Mouse (Mus musculus) neural tube, embryonic 14.5 days (tissue): ENCODE results near the gene Morc3. TPM values are rescaled to one million over a fixed set of nuclear protein-coding genes. Genes with fewer than 3 reads are reported as not detected.
A peak's percentile ranks its signal among the peaks of the same experiment; 100 is the strongest.
"Not testable (repeated sequence)": the region's sequence is repeated elsewhere in the genome, so short reads cannot be mapped to it uniquely, and the experiment has no call there.

ENCODE experiments used
- ATAC-seq: fragments of 200-750 bp; cut with Nextera tagmentation; 2 replicates; pipeline ENCODE4 v1.8.0; 2017; ENCODE audit warnings: low read depth, mild to moderate bottlenecking, moderate TSS enrichment, moderate library complexity
- H3K27ac ChIP-seq: fragments of 300-500 bp; sonication (generic); 2 replicates; pipeline ENCODE4 v1.5.1; 2014; ENCODE audit warnings: low read depth, mild to moderate bottlenecking, control low read depth, low read length, moderate library complexity, mixed read lengths
- H3K27me3 ChIP-seq: fragments of 300-500 bp; sonication (generic); 2 replicates; pipeline ENCODE4 v1.6.1; 2014; ENCODE audit warnings: low read length; ENCODE audit not compliant: control insufficient read depth, insufficient read depth
- H3K36me3 ChIP-seq: fragments of 300-500 bp; sonication (generic); 2 replicates; pipeline ENCODE4 v1.6.1; 2014; ENCODE audit warnings: low read length, mixed read lengths; ENCODE audit not compliant: control insufficient read depth, insufficient read depth
- H3K4me1 ChIP-seq: fragments of 300-500 bp; sonication (generic); 2 replicates; pipeline ENCODE4 v1.6.1; 2014; ENCODE audit warnings: low read length; ENCODE audit not compliant: control insufficient read depth, insufficient read depth
- H3K4me2 ChIP-seq: fragments of 300-500 bp; sonication (generic); 2 replicates; pipeline ENCODE4 v1.6.1; 2014; ENCODE audit warnings: mild to moderate bottlenecking, low read depth, low read length, control low read depth
- H3K4me3 ChIP-seq: fragments of 300-500 bp; sonication (generic); 2 replicates; pipeline ENCODE4 v1.5.1; 2014; ENCODE audit warnings: low read depth, low read length, control low read depth, mixed read lengths
- H3K9ac ChIP-seq: fragments of 300-500 bp; sonication (generic); replicated peaks from 2 replicates; pipeline ENCODE4 v1.6.1; 2014; ENCODE audit warnings: low read depth, mild to moderate bottlenecking, control low read depth, low read length, mixed read lengths
- H3K9me3 ChIP-seq: fragments of 300-500 bp; sonication (generic); 2 replicates; pipeline ENCODE4 v1.6.1; 2016; ENCODE audit warnings: low read length; ENCODE audit not compliant: control insufficient read depth
- WGBS: fragments of 180-500 bp; shearing (Covaris S2); extraction: QIAGEN DNeasy Blood & Tissue Kit; methylation state at CpG from one replicate; pipeline ENCODE4 v1.1.7; 2014; 5-methylcytosine and 5-hydroxymethylcytosine counted together
- polyA plus RNA-seq: library from polyadenylated mRNA; unstranded; fragments of >200 nt; fragmentation: Nextera tagmentation; extraction: Ambion mirVana; gene quantifications from 2 replicates; pipeline ENCODE4 v1.2.1, GENCODE M21; 2014

Morc3 gene
- polyA plus RNA-seq, 1 experiment from 2014 or later: 39.9 TPM

- Histone ChIP-seq H3K4me1 (no peaks in the 10 kb centered on the region), H3K9me3 (no peaks in the 10 kb centered on the region), H3K27me3 (no peaks in the 10 kb centered on the region), H3K4me2 (no peak overlapping the region), H3K9ac (no peak overlapping the region), H3K36me3 (peaks cover 8% of the 10 kb centered on the region), H3K27ac (peak overlapping the region; percentile 29; the same call in 1 of the 2 replicates), H3K4me3 (no peak overlapping the region)
- WGBS: 50% methylated on average over 20 of the region's 20 CpGs
- ATAC-seq: no peak
These were observed 15.8 kb upstream of the Morc3 start for GRCm38 (mm10) chr16:93815856-93816736.

GRCm38 (mm10) chr16:93816861-93817260 lies 15.1 kb upstream of the Morc3 start:
- Histone ChIP-seq H3K27ac (no peak overlapping the region), H3K36me3 (peaks cover 7% of the 10 kb centered on the region), H3K27me3 (no peaks in the 10 kb centered on the region), H3K4me1 (no peaks in the 10 kb centered on the region), H3K4me2 (no peak overlapping the region), H3K9ac (no peak overlapping the region), H3K4me3 (no peak overlapping the region), H3K9me3 (no peaks in the 10 kb centered on the region)
- 78% methylated on average over 7 of the region's 7 CpGs for WGBS
- ATAC-seq: no peak

- peaks cover 2% of the 10 kb centered on the region for H3K36me3 ChIP-seq
- H3K9me3 ChIP-seq: no peaks in the 10 kb centered on the region
- H3K9ac ChIP-seq: no peak overlapping the region
- H3K27me3 ChIP-seq: no peaks in the 10 kb centered on the region
- ATAC-seq: no peak
- no peak overlapping the region for H3K4me3 ChIP-seq
- WGBS: 47% methylated on average over 5 of the region's 5 CpGs
- no peak overlapping the region for H3K4me2 ChIP-seq
- H3K27ac ChIP-seq: no peak overlapping the region
- no peaks in the 10 kb centered on the region for H3K4me1 ChIP-seq
These were observed 14.6 kb upstream of the Morc3 start for GRCm38 (mm10) chr16:93817371-93817770.

- no peaks in the 10 kb centered on the region for H3K4me1 ChIP-seq
- H3K27ac ChIP-seq: no peak overlapping the region
- no peaks in the 10 kb centered on the region for H3K27me3 ChIP-seq
- H3K4me2 ChIP-seq: no peak overlapping the region
- WGBS: 2% methylated on average over 12 of the region's 12 CpGs
- H3K4me3 ChIP-seq: no peak overlapping the region
- no peaks in the 10 kb centered on the region; the same call in 1 of the 2 replicates for H3K9me3 ChIP-seq
- no peaks in the 10 kb centered on the region for H3K36me3 ChIP-seq
- H3K9ac ChIP-seq: no peak overlapping the region
- 0 out of 2 replicates have a peak, but pooled peaks have one; percentile 41 for ATAC-seq
These were observed 13.1 kb upstream of the Morc3 start for GRCm38 (mm10) chr16:93818691-93819324.

GRCm38 (mm10) chr16:93819325-93819696 lies 12.6 kb upstream of the Morc3 start:
- no peak overlapping the region for H3K9ac ChIP-seq
- 54% methylated on average over 4 of the region's 4 CpGs for WGBS
- H3K4me2 ChIP-seq: no peak overlapping the region
- H3K27me3 ChIP-seq: no peaks in the 10 kb centered on the region
- no peak for ATAC-seq
- H3K27ac ChIP-seq: no peak overlapping the region
- no peak overlapping the region for H3K4me3 ChIP-seq
- H3K9me3 ChIP-seq: no peaks in the 10 kb centered on the region; the same call in 1 of the 2 replicates
- no peaks in the 10 kb centered on the region for H3K36me3 ChIP-seq
- no peaks in the 10 kb centered on the region for H3K4me1 ChIP-seq

- no peak overlapping the region for H3K4me2 ChIP-seq
- H3K4me1 ChIP-seq: no peaks in the 10 kb centered on the region
- no peaks in the 10 kb centered on the region for H3K36me3 ChIP-seq
- 80% methylated on average over 1 of the region's 1 CpGs for WGBS
- no peaks in the 10 kb centered on the region; the same call in 1 of the 2 replicates for H3K9me3 ChIP-seq
- H3K27ac ChIP-seq: no peak overlapping the region
- H3K27me3 ChIP-seq: no peaks in the 10 kb centered on the region
- H3K4me3 ChIP-seq: no peak overlapping the region
- ATAC-seq: no peak
- H3K9ac ChIP-seq: no peak overlapping the region
These were observed 11.9 kb upstream of the Morc3 start for GRCm38 (mm10) chr16:93820040-93820439.

GRCm38 (mm10) chr16:93821706-93822105 lies 10.2 kb upstream of the Morc3 start:
- Histone ChIP-seq H3K4me2 (no peak overlapping the region), H3K36me3 (no peaks in the 10 kb centered on the region), H3K27ac (no peak overlapping the region), H3K27me3 (no peaks in the 10 kb centered on the region), H3K4me3 (no peak overlapping the region), H3K4me1 (no peaks in the 10 kb centered on the region), H3K9me3 (no peaks in the 10 kb centered on the region; the same call in 1 of the 2 replicates), H3K9ac (no peak overlapping the region)
- WGBS: 96% methylated on average over 3 of the region's 3 CpGs
- no peak for ATAC-seq

GRCm38 (mm10) chr16:93822433-93823225 lies 9.3 kb upstream of the Morc3 start:
- H3K27me3 ChIP-seq, H3K9me3 ChIP-seq, H3K36me3 ChIP-seq, H3K4me2 ChIP-seq, ATAC-seq, H3K27ac ChIP-seq, H3K9ac ChIP-seq, H3K4me1 ChIP-seq, H3K4me3 ChIP-seq: not testable (repeated sequence)
- 85% methylated on average over 4 of the region's 8 CpGs for WGBS
